ENCODE assay signal across 21 mouse cellular contexts in the genomic region with DNA sequence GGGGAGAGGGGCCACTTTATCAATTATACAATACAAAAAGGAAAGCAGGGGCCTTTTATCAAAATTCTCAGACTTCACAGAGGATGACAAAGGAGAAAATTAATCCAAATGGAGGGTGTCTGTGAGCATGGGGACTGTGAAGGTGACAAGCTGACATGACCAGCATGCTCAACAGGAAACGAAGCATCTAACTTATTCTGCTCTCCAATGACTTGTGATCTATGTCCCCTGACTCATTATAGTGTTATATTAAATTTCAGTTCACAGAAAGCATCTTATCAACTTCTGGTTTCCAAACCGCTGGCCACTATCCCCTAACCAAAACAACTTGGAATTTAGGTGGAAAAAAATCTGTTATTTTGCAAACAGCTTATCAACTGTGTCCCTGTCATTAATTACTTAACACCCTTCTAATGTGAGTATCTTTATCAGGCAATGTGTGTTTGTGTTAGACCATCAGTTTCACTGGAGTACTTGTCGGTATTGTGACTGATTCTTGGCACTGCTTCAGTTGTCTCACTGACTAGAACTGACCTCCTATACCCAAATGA. TPM values are rescaled to one million over a fixed set of nuclear protein-coding genes. Genes with fewer than 3 reads are reported as not detected.
A peak's percentile ranks its signal among the peaks of the same experiment; 100 is the strongest.
DNase-seq lines count a peak whose midpoint lies in the region; ATAC-seq and TF ChIP-seq lines count a peak whose summit lies in the region.
"Had no signal": no experiment of that assay in that cellular context is flagged by ENCODE, and none has a peak within 500 bp of the region (broad histone marks: within the 10 kb centered on the region; RNA-seq: fewer than 3 reads in every experiment).

No protein-coding gene starts in this region.

- no peak overlapping the region for H3K4me2 ChIP-seq in lung, embryonic 14.5 days
- H3K4me2 ChIP-seq in liver, embryonic 12.5 days, result peak overlapping the region; percentile 52
- H3K4me2 ChIP-seq: embryonic facial prominence, embryonic 15.5 days; kidney, embryonic 15.5 days; limb, embryonic 12.5 days; midbrain, embryonic 12.5 days had no signal

- ATAC-seq in lung, embryonic 14.5 days (ENCODE audit: insufficient read depth), result peak; percentile 59; the same call in 1 of the 2 replicates
- no peak; the same call in 1 of the 2 replicates for ATAC-seq in liver, embryonic 12.5 days
- 0 out of 2 replicates have a peak, but pooled peaks have one; percentile 11 for ATAC-seq in megakaryocyte progenitor cell, adult 5-6 weeks (replicated peaks; ENCODE audit: poor library complexity)
- ATAC-seq: Patski had no signal

- H3K9me3 ChIP-seq in lung, embryonic 14.5 days (ENCODE audit: low read depth, low read length), result no peaks in the 10 kb centered on the region
- no peaks in the 10 kb centered on the region for H3K9me3 ChIP-seq in liver, embryonic 12.5 days (replicated peaks)
- no peaks in the 10 kb centered on the region for H3K9me3 ChIP-seq in midbrain, embryonic 10.5 days (replicated peaks)
- H3K9me3 ChIP-seq: embryonic facial prominence, embryonic 15.5 days; kidney, embryonic 15.5 days; limb, embryonic 12.5 days; midbrain, embryonic 12.5 days had no signal

- peak; percentile 18 for DNase-seq in lung, embryonic 14.5 days
- DNase-seq in lung, postnatal 25 days (ENCODE audit: low spot score), result no peak
- peak; percentile 31 for DNase-seq in MEL-GATA-1-ER (ENCODE audit: extremely low read depth, low read depth)
- no peak for DNase-seq in right cerebral cortex, postnatal 36 days (ENCODE audit: low spot score in 2 of 2)
- no peak for DNase-seq in midbrain, embryonic 10.5 days (ENCODE audit: low spot score)
- DNase-seq in yolk sac, embryonic 10.5 days (ENCODE audit: low spot score), result no peak
- DNase-seq: adrenal gland, postnatal 10 days; cerebellum, adult 11-12 months; cerebellum, postnatal 25 days; gastrocnemius, postnatal 10 days; kidney, postnatal 4 days; layer of hippocampus, adult 9-11 months; thymus, postnatal 25 days had no signal

- no peaks in the 10 kb centered on the region for H3K36me3 ChIP-seq in lung, embryonic 14.5 days (ENCODE audit: insufficient read depth)
- peaks cover 43% of the 10 kb centered on the region for H3K36me3 ChIP-seq in liver, embryonic 12.5 days
- peaks cover 7% of the 10 kb centered on the region; the same call in 1 of the 2 replicates for H3K36me3 ChIP-seq in midbrain, embryonic 10.5 days
- H3K36me3 ChIP-seq: embryonic facial prominence, embryonic 15.5 days; kidney, embryonic 15.5 days; limb, embryonic 12.5 days had no signal

- no peak for TF ChIP-seq CTCF in lung, embryonic 14.5 days (IDR thresholded peaks at IDR 0.05; ENCODE audit: low read depth)

- no peak overlapping the region for H3K9ac ChIP-seq in lung, embryonic 14.5 days
- H3K9ac ChIP-seq in liver, embryonic 12.5 days, result peak overlapping the region; percentile 37; the same call in 1 of the 2 replicates
- H3K9ac ChIP-seq: embryonic facial prominence, embryonic 15.5 days; kidney, embryonic 15.5 days; limb, embryonic 12.5 days; midbrain, embryonic 12.5 days had no signal

- H3K27ac ChIP-seq in lung, embryonic 14.5 days (ENCODE audit: low read depth), result no peak overlapping the region
- H3K27ac ChIP-seq in liver, embryonic 12.5 days, result peak overlapping the region; percentile 92
- H3K27ac ChIP-seq in midbrain, embryonic 10.5 days (replicated peaks), result no peak overlapping the region
- H3K27ac ChIP-seq: embryonic facial prominence, embryonic 15.5 days; kidney, embryonic 15.5 days; left cerebral cortex, adult 2 months; limb, embryonic 12.5 days; midbrain, embryonic 12.5 days had no signal

- 29% methylated on average over 3 of the region's 3 CpGs for WGBS in lung, embryonic 14.5 days
- 22% methylated on average over 3 of the region's 3 CpGs for WGBS in liver, embryonic 12.5 days (ENCODE audit: insufficient replicate concordance)
- 94% methylated on average over 3 of the region's 3 CpGs for WGBS in midbrain, embryonic 10.5 days

- H3K4me1 ChIP-seq in lung, embryonic 14.5 days (ENCODE audit: insufficient read depth), result no peaks in the 10 kb centered on the region
- H3K4me1 ChIP-seq in liver, embryonic 12.5 days, result peaks cover 73% of the 10 kb centered on the region
- H3K4me1 ChIP-seq in midbrain, embryonic 10.5 days, result peaks cover 12% of the 10 kb centered on the region; the same call in 1 of the 2 replicates
- H3K4me1 ChIP-seq: midbrain, embryonic 12.5 days had no signal

- no peaks in the 10 kb centered on the region for H3K27me3 ChIP-seq in lung, embryonic 14.5 days (ENCODE audit: insufficient read depth, low read length)
- no peaks in the 10 kb centered on the region for H3K27me3 ChIP-seq in liver, embryonic 12.5 days (replicated peaks)
- H3K27me3 ChIP-seq in midbrain, embryonic 10.5 days (ENCODE audit: low read depth, poor library complexity, severe bottlenecking), result no peaks in the 10 kb centered on the region
- H3K27me3 ChIP-seq: embryonic facial prominence, embryonic 15.5 days; kidney, embryonic 15.5 days; limb, embryonic 12.5 days; midbrain, embryonic 12.5 days; Patski had no signal

- H3K4me3 ChIP-seq in lung, embryonic 14.5 days (ENCODE audit: low read depth, low read length), result no peak overlapping the region
- H3K4me3 ChIP-seq in liver, embryonic 12.5 days, result no peak overlapping the region
- H3K4me3 ChIP-seq in midbrain, embryonic 10.5 days, result no peak overlapping the region
- H3K4me3 ChIP-seq: embryonic facial prominence, embryonic 15.5 days; kidney, embryonic 15.5 days; left cerebral cortex, adult 2 months; limb, embryonic 12.5 days; midbrain, embryonic 12.5 days had no signal

RNA-seq across cellular contexts. Expression of a gene that starts 47.1 kb away (rescaled TPM):
- polyA plus RNA-seq in lung, embryonic 14.5 days (2014; fragmentation: Nextera tagmentation; extraction: Ambion mirVana), result 121 and 129 TPM in 2 replicates
- 33.7 and 36.6 TPM in 2 replicates for polyA plus RNA-seq in liver, embryonic 12.5 days (2016; fragmentation: Nextera tagmentation; extraction: Ambion mirVana)
- 48.7 and 52.9 TPM in 2 replicates for total RNA-seq in megakaryocyte progenitor cell, adult 5-6 weeks (2015)
- 43.6 and 46.8 TPM in 2 replicates for total RNA-seq in megakaryocyte progenitor cell, adult 5-6 weeks (2017)
- 78.2 and 88.1 TPM in 2 replicates for polyA plus RNA-seq in midbrain, embryonic 10.5 days (2016; fragmentation: Nextera tagmentation; extraction: Ambion mirVana)

Comparison
In these comparisons a context has a peak if more than half of its experiments do, and no peak if none do; other contexts are left out.
1. DNase-seq: peak in lung, embryonic 14.5 days (single experiment) and MEL-GATA-1-ER (single experiment); none in lung, postnatal 25 days (single experiment), right cerebral cortex, postnatal 36 days (0 of 2), midbrain, embryonic 10.5 days (single experiment) and yolk sac, embryonic 10.5 days (single experiment).